Mouse (Mus musculus) layer of hippocampus, adult 9-11 months (tissue): ENCODE measurements at regions not wholly inside any gene's neighbourhood (a gene's known extent, or its start where the extent isn't known, plus 50 kb on each side); places are given as distances from the start of the nearest gene placed in this dataset.

Source experiments
- DNase-seq: peaks from one replicate; pipeline ENCODE4 v3.0.0; 2022

DNA sequence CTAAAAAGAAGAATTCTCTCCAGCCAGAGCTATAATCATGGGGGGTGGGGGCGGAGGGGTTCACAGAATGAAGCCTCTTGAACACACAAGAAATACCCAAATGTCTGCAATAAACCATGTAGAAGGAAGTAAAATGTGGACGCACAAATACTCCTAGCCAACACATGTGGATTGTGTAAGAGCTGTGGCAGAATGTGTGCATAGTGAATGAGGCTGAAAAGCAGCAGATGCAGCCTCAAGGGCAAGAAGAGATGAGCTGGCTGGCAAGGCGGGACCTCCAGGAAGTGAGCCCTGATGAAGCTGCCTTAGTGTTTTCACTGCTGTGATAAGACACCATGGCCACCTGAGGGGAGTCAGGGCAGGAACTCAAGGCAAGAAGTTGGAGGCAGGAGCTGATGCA, 53.3 kb upstream of the Arhgap28 start:
- DNase-seq = no peak

DNA sequence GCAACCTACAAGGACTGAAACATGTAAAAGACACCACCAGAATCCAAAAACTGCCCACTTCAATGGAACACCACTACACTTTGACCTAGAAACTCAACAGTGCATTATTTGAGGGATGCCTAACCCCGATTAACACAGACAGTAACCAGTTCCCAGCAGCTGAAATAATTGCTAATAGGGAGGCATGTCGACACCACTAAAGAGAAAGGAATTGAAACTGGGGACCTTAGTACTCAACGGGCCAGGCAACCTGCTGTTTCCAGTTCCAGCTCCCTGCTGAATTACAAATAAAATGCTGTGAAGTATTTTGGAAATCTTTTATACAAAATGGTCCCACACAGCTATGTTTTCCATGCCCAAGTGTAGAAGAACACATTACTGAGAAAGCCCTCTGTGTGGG, 56.5 kb upstream of the Arhgap28 start:
- DNase-seq = no peak

DNA sequence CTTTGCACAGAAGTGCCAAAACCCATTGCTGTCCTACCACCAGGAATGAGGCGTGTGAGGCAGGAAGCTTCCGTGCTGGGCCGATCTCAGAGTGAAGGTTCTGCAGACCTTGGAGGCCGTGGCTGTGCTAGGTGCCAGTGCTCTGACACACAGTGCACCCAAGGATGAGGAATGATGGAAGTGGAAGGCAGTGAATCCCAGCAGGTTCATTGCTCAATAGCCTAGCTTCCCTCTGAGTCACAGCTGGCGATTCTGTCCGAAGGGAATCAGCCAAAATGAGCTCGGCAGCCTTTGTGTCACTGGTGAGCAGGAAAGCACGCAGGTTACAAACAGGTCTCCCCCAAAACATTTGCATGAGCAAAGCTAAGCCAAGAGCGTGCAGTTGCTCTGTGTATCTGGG, 61.8 kb upstream of the Arhgap28 start:
- no peak for DNase-seq

DNA sequence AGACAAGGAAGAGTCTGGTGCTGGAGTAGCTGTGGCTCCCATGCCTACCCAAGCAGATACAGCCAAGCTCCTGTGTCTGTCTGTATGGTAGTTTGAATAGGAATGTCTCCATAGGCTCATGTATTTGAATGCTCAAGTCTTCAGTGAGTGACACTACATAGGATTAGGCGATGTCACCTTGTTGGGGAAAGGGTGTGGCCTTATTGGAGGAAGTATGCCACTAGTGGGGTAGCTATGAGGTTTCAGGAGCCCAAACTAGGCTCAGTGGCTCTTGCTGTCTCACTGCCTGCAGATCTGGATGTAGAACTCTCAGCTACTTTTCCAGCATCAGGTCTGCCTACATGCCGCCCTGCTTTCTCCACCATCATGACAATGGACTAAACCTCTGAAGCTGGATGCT, 62.3 kb upstream of the Arhgap28 start:
- no peak for DNase-seq

DNA sequence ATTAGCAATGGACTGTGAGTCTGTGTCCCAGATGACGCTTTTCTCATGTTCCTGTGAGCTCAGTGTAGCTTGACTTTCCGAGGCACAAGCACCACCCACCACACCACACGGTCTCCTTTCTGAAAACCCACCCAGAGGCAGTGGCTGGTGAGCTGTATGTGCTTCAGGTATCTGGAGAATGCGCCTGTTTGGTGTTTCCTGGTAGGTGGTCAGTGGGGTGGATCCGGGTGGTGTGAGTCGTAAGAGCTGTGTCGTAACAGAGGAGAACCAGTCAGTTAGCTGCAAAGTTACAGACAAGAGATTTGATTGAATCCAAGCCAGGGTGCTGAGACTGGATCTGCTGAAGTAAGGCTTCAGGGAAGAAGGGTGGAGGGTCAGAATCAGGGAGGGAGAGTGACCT, 65.1 kb upstream of the Arhgap28 start:
- DNase-seq = no peak

DNA sequence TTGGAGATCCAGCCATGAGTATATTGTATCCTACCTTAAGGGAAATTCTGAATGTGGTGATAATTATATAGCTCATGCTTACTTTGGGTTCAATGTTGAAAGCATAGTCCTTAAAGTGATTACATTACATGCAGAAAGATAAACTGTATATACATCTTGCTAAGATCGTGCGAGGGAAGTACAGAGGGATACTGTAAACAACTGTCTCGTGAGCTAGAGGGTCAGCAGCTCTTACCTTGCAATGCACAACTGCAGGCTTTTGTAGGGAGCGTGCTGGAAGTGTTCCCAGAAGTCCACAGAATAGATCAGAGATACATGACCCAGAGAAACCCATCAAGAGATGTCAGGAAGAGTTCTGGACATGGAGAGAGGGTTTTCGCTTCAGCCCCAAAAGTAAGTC, 65.6 kb upstream of the Arhgap28 start:
- no peak for DNase-seq

DNA sequence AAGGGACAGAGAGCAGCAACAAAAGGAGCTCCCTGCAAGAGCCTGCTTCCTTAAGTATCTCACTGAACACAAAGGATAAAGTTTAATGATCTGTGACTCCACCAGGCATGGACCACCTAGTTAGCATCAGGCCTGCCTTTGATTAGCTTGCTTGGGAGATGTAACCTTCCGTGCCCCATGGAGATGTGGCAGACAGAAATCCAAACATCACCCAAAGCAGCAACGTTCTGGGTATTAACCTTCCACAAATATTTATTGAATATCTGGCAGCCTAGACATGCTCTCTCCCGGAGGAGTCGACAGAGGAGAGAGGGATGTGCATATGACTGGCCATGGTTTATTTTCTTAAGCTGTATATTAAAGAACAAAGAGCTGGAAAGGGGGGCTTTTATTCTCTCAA, 67.6 kb upstream of the Arhgap28 start:
- no peak for DNase-seq

DNA sequence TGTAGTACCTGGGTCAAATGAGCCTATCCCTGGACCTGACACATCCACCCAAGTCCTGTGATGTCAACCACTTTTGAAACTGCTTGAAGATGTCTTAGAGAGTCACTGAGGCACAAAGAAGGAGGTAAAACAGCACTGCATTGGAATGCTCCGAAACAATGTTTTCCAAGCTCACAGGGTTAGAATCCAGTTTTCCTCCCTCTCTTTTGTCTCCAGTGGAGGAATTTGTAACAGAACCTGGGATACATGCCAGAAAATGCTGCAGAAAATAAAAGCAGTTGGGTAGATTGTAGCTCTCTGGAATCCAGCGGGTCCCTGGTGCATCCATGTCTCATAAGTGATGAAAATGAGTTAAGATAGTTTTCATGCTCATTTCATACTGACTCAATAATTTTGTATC, 71.8 kb upstream of the Arhgap28 start:
- peak; percentile 8 for DNase-seq

DNA sequence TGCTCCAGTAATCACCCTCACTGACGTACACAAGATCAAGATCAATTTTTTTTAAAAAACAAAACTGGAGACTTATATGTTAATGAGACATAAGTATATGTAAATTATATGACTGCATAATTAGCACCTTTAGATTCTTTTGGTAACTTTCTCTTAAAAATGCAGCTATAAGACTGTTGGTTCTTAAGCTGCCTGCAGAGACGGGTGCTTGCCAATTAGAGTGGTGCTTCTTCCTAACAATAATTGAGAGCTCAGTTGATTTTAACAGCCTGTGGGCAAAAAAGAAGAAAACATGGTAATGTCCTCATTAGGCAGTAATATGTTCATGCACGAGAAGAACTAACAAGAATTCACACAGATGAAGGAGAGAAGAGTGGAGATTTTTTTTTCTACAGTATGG, 74.8 kb upstream of the Arhgap28 start:
- no peak for DNase-seq

DNA sequence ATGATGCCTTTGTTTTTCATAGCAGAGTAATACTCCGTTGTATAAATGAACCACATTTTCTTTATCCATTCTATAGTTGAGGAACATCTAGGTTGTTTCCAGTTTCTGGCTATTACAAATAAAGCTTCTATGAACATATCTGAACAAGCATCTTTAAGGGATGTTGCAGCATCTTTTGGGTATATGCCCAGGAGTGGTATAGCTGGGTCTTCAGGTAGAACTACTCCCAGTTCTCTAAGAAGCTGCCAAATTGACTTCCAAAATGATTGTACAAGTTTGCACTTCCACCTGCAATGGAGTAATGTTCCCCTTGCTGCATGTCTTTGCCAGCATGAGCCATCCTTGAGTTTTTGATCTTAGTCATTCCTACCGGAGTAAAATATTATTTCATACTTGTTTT, 80.5 kb upstream of the Arhgap28 start:
- no peak for DNase-seq

DNA sequence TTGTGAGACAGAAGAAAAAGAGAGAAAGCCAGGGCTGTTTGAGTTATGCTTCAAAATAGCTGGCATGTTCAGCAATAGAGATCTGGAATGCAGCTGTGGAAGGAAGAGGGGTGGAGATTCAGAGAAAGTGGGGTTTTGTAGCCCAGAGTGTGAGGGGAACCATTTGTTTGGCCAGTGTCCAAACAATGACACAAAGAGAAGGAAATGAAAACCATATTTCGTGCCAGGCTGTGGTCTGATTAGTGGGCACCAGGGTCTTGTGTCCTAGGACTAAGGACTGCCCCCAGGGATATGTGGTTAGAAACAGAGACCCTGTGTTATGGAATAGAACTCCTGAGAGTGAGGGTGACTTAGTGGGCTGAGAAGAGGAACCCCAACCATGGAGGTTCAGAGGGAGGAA, 83.2 kb upstream of the Arhgap28 start:
- DNase-seq = no peak

DNA sequence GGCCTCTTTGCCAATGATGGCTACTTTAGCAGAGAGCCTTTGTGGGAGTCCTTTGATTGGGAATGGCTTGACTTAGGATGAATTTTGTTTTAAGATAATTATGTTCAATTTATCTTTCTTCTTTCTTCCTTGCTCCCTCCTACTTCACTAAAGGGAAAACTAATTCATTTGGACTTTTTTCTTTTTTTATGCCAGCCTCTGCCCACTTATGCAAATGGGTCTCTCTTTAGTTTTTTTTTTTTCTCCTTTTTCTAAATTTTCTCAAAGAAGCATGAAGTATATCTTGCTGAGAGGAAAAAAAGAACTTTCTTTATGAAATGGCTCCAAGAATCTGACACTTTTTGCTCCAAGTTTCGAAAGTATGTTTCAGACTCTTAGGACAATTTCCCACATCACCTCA, 85.3 kb upstream of the Arhgap28 start:
- DNase-seq = no peak

DNA sequence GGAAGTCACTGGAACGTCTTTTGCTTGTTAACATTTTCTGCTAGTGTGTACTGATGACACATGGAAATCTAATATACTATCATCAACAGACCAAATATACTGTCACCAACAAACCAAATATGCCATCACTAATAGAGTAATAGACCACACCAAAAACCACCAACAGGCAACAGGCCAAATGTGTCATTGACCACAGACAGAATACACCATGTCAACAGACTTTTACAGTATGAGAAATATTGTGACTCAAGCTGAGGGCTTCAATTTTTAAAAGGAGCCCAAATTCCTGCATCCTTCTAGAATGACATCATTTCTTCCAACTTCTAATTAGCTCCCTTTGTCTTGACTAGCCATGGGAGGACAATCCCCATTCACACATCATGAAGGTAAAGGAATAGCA, 85.9 kb upstream of the Arhgap28 start:
- DNase-seq = no peak

DNA sequence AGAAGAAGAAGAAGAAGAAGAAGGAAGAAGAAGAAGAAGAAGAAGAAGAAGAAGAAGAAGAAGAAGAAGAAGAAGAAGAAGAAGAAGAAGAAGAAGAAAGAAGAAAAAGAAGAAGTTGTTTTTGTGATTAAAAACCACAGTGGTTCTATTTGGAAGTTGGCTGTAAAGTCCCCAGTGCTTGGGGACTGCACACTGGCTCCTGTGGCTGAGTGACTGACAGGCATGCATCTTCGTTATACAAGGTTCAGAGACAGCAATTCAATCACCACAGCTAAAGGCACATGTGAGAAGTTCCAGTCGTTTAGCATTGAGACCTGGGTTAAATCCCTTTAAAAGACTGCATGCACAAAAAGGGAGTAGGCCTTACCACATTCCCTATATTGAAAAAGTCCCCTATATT, 93.1 kb upstream of the Arhgap28 start:
- no peak for DNase-seq

DNA sequence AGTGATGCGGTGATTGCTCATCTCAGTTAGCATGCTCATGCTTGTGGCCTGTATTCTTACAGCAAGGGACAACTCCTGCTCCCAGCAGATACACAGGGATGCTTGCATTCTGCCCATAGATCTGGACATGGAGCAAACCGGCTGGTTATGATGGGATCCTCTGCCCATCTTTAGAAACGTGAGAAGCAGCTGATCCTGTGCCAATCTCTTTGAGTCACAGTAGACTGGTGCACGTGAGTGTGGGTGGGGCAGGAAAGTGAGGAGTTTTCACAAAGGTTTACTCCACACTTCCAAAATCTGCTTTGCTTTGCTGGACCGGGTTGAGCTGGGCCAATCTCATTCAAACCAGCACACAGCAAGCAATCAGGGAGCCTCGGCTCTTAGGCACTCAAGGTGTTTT, 93.5 kb upstream of the Arhgap28 start:
- DNase-seq = no peak

DNA sequence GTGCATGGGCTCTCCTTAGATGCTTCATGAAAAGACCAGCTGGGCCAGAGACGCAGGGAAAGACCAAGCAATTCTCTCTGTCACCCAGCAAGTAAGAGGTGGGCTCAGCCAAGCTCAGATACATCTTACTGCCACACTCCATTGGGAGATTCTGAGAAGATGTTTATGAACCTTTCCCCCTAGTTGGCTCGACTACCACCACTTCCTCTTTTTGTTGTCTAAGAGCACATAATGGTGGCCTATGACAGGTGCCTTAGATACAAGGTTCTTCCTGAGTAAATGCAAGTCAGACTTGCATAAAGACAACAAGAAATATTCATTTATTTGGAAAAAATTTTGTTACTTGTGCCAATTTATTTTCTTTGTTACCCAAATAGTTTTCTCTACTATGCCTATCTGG, 96.2 kb upstream of the Arhgap28 start:
- DNase-seq = no peak

DNA sequence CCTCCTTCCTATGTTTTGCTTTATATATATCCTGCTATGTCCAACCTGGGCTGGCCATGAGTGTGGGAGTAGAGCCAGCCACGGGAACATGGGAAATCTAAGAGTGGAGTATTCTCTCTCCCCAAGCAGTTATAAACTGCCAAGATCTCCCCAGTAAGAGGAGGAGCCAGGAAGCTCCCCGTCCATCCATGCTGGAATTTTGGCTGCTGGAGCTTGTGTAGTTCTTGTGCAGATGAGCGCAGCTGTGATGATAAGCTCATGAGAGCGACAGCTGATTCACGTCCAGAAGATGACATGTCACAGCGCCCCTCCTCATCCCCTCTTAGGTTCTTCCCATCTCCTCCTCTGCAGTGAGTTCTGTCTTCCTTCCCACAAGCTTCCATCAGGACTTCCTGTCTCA, 99.4 kb upstream of the Arhgap28 start:
- no peak for DNase-seq

DNA sequence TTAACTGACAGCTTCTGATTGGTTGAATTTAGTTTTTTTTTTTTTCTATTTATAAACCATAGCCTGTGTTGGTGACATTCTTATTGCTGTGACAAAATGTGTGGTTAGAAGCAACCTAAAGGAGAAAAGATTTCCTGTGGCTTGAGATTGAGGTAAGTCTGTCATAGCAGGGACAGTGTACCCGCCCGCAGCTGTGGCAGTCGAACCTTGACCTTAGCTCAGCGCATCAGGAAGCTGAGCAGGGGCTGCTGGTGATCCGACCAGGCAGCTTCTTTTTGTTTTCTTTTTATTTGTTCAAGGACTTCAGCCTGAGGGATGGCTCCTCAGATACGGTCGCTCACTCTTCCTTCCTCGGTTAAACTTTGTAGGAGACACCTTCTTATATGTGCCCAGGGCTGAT, 102.4 kb upstream of the Arhgap28 start:
- DNase-seq = no peak

DNA sequence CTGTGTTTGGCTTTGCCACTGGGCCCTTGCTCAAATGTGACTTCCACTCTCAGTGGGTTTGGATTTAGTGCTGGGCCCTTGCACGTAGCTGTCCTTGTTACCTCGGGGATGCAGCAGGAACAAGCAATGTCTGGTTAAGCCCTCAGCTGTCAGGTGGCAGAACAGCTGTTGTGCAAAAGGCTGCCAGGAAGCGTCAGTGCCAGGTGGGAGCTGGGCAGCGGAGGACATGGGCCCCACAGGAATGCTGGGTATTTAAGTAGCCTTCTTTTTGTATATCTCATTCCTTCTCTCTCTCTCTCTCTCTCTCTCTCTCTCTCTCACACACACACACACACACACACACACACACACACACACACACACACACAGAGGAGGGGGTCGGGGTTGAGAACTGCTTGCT, 104.0 kb upstream of the Arhgap28 start:
- DNase-seq = no peak

DNA sequence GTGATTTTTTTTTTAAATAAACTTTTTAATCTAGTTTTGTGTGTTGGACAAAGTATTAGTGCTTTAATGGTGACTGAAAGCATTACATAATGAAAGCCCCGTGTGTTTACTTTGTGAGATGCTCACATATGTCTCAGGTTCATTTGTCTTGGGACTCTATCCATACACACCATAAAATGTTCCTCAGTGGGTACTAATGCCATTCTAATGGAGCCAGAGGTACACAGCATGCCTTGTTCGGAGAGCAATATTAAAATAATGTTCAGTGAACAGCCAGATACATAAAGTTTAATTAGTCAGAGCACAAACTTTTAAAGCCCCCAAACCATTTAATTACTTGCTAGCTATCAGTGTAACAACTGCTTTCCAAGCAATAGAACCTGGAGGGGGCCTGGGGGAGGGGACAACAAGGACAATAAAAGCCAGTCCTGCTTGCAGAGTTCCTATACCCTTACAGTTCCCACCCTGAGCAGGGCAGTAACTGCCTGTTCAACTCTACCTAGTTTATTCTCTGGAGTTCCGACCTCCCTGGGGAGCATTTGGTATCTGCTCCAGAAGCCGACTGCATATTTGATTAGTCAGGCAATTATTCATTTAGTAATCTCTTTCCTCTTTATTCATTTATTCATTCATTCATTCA, 108.0 kb upstream of the Arhgap28 start:
- DNase-seq = no peak

DNA sequence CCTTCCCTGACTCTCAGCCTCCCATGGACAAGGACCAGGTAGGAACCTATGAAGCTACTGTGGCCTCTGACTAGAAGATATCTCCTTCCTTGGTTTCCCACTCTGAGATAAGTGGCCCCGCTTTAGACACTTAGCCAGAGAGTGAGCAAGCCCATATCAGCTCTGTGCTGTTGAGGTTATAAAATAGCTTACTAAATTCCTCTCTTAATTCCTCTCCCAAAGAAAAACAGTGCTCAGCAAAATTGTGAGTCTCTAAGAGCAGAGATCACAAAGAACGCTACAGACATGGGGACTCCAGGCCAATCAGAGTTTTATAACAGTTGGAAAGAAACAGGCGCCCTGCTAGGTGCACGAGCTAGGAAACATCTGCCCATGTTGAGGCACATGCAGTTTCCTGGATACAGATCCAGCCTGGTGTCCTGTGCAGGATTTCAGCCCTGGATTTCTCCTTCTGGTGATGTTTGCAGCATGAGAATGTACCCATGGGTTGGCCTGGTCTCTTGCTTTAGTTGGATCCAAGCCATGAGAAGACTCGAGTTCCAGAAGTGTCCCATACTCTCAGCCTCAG, 108.9 kb upstream of the Arhgap28 start:
- no peak for DNase-seq

DNA sequence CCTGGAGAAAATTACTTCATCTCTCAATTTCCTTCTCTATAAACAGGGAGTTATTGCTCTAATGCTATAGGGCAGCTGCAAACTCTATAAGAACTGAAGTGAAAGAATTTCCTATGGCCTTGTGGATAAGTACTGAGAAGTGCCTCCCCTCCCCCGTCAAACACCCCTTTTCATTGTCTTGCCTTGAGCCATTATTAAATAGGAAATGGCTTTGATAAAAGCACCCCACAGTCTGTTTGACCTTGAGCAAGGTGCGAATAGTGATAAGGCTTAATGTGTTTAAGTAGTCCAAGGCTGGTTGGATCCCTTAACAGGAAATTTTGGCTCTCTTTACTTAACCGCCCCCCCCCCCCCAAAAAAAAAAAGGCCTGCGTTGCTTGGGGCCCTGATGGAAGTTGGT, 111.7 kb upstream of the Arhgap28 start:
- no peak for DNase-seq

DNA sequence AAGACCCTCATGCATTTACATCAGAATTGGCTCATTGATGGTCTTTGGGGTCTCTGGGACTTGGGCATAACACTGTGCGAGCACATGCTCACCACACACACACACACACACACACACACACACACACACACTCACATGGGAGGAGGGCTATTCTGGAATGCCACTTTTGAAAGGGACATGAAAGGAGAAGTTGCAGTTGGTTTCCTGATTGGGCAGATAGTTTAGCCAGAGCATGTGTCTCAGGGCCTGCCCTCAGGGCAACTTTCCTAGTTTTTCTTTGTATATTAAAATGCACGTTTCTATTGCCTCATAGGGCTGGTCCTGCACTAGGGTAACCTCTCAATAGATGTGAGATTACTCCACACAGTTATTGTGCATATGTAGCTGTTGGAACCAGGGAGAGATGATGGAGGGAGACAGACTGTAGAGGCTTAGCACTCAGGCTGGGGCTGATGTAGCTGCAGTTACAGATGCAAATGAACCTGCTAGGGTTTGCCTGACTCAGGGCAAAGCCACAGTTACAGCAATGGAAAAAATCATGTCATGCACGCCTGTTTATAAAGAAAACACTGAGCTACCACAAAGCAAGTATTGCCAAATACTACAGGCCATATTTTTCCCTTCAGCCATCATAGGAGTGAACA, 115.3 kb upstream of the Arhgap28 start:
- no peak for DNase-seq

DNA sequence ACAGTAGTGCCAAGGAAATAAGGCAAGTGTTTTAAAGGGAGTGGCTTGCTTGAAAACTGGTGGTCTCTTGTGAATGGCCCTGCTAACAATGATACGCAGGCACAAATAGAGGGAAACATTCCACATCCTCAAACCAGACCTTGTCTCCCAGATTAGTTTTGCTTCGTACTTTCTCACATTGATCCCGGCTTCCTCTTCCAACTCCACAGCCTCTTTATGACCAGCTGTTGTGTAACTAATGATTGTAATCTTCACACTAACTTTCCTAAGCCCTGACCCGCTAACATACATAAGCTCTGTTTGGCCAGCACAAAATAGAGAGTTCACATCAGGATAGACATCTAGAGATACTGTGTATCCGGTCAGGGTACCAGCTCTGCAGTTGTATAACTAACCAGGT, 116.3 kb upstream of the Arhgap28 start:
- no peak for DNase-seq

DNA sequence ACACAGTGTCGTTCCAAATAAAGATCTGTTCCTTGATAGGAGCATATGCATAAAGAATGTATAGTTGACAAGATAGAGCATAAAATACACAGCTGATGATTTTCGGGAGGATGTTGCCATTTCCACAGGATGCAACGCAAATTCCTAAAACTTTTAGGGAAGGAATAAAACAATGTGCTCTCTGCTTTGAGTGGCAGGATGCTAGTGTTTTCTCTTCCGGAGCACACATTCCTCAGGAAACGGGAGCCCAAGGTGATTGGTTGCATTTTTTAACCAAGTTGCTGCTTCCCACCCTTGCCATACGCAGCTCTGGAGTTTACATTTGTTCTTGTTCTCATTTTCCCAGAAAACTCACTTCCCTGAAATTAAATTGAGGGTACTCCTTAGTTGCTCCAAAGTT, 116.8 kb upstream of the Arhgap28 start:
- DNase-seq = no peak
